Mouse (Mus musculus) duodenum, adult 2 months (tissue): ENCODE measurements around the gene Esf1. TPM values are rescaled to one million over a fixed set of nuclear protein-coding genes. Genes with fewer than 3 reads are reported as not detected.

Source experiments
- polyA plus RNA-seq: library from polyadenylated mRNA; depleted of rRNA; stranded (reverse); fragments of >200 nt; gene quantifications from 2 replicates; pipeline ENCODE4 v1.2.3, GENCODE M21; 2012; ENCODE audit warnings: low replicate concordance; rRNA removed

The Esf1 gene
- polyA plus RNA-seq: 0.11 and 0.14 TPM in 2 replicates

GRCm38 (mm10) chr2:140170127-140170802, at the start of gene Esf1, which contains the start of gene Ndufaf5:
TSS of gene Esf1 (minus strand) at chr2:140170564.
TSS of gene Ndufaf5 (plus strand) at chr2:140170649.

DNA sequence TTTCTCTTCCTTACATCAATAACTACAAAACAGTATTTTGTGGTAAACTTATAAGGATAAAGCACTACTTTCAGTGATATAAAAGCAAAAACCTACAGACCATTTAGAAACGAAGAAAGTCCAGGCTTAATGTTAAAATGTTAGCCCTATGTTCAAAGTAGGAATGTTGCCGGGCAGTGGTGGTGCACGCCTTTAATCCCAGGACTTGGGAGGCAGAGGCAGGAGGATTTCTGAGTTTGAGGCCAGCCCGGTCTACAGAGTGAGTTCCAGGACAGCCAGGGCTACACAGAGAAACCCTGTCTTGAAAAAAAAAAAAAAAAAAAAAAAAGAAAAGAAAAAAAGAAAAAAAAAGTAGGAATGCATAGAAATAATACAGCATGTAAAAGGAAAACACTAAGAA, 18.6 kb downstream of the Esf1 start, which contains the start of gene Gm17374:
Gm17374 (plus strand) TSS at position 301 of the 400 bp plus-strand sequence.

Other genes with a start within 250 kb of the Esf1 start
- gene Tasp1, start 103.8 kb downstream of the Esf1 start, polyA plus RNA-seq: 0.72 and 0.88 TPM in 2 replicates
- gene Gm17374, start 18.5 kb downstream of the Esf1 start, polyA plus RNA-seq: not detected in 2 replicates
- gene Ndufaf5, start 85 bp upstream of the Esf1 start, polyA plus RNA-seq: 2.0 and 2.7 TPM in 2 replicates
- not detected in 2 replicates for gene Sel1l2, start 219.1 kb upstream of the Esf1 start, polyA plus RNA-seq
- 3.1 and 4.3 TPM in 2 replicates for gene Macrod2, start 224.7 kb upstream of the Esf1 start, polyA plus RNA-seq